Mouse (Mus musculus) layer of hippocampus, postnatal 14 days (tissue): ENCODE measurements around the gene Tlx3. TPM values are rescaled to one million over a fixed set of nuclear protein-coding genes. Genes with fewer than 3 reads are reported as not detected.

Source experiments
- DNase-seq, 2 experiments: peaks; one replicate each; pipeline ENCODE4 v3.0.0; 2021 to 2022; ENCODE audit warnings: low spot score in 2 of 2, mixed read lengths in 1 of 2
- total RNA-seq, 2 experiments: library from RNA; stranded (reverse); gene quantifications; 2 replicates each; pipeline ENCODE4 v1.2.3; 2021

The Tlx3 gene
- total RNA-seq, 2 experiments from 2014 or later: not detected

DNA sequence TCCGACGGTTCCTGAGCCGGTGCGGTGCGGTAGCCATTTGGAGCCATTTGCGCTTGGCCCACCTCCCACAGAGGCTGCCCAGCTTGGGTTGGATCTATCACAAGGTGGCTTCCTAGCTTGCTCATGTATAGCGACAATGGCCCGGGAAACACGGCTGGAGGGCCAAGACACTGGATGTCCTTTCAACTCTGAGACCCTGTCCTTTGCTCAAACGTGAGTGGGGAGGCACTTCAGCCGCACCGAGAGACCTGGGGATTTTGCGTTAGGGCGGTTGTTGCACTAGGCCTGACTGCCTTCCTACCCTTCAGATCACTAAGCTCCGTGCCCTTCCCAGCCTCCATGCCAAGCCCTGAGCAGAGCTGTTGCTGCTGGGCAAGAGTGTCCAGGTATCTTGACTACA is 5.7 kb downstream of the Tlx3 start:
- DNase-seq: no peak

GRCm38 (mm10) chr11:33197133-33197514 is 6.3 kb downstream of the Tlx3 start:
- DNase-seq: no peak

DNA sequence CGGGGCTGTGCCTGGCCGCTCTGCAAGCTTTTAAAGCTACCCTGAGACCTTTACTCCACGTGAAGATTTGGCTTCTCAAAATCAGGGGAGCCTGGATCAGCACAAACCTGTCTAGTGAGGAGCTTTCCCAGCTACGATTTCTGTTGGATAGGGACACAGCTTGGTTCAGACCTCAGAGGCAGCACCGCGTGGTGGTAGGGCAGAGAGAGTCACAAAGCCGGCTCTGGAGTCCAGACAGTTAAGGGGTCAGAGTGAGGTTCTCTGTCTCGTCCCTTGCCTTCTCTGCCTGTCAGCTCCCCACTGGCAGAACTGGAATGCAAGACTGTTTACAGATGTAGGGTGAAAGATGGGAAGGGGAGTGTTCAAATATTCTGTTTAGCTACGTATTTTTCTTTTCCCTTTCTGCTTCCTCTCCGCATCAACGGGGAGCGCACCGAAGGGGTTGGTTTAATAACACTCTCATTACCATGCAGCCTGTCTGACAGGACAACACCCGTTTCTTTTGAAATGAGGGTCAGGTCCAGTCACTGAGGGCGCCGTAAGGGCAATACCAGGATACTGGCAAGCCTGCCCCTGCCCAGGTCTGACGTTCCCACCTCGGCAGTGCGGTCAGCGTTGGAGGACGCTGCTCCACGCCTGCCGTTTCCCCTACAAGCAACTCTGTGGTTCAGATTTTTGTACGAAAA is 6.8 kb downstream of the Tlx3 start:
- no peak for DNase-seq

DNA sequence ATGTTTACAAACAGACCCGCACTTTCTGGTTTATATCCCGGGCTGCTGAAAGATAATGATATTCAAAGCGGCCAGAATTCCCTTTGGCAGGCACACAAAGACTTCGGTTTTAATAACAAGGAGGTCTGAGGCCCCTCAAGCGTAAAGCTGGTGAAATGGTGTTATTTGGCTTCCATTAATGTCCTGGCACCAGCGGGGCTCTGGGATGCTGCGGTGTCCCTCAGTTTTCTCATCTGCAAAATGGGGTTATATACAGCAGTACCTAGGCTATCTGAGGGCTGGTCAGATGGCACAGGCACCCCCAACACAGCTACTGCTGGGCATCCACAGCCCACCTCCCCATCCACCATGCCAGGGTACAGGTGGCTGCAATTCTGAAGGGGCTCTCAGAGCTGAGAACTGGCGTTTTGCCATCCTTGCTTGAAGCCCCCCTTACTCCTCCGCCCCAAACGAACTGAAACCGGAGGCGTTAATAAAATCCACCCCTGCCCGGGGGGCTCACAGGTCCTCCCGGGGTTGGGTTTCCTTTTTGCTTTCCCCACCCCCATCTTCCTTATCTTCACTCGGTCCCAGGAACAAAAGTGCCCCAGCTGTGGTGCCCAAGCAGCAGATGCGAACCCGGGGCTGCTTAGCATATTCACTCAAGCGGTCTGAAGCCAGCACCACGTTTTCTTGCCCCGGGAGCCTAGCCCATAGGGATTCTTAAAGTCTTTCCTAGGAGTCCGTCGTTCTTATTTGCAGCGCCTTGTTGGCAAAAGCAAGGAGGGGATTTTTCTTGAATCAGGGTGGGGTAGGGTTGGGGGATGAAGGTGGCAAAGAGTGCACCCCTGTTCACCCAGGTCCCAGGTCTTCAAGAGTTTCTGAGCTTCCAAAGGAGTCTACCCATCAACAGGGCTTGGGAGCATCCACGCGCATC is 7.6 kb downstream of the Tlx3 start:
- DNase-seq: no peak

DNA sequence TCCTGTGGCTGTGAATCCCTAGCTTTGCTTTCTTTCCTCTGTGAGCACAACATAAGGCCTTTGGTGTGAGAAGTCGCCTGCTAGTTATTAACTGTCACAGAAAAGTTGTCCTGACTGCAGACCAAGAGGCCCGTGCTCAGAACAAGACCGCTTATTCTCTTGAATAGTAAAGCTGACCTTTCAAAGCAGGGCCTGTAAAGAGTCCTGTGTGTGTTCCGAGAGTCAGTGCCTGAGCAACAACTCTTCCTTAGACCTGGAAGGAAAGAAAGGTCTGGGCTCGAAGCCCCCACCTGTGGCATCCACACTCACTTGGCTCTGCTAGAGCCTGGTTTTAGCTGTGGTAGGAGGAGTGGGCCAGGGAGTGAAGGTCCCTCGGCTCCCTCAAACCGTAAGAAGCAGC is 8.3 kb downstream of the Tlx3 start:
- no peak for DNase-seq

- DNase-seq: no peak
Measured at GRCm38 (mm10) chr11:33193695-33194094, 9.7 kb downstream of the Tlx3 start.

DNA sequence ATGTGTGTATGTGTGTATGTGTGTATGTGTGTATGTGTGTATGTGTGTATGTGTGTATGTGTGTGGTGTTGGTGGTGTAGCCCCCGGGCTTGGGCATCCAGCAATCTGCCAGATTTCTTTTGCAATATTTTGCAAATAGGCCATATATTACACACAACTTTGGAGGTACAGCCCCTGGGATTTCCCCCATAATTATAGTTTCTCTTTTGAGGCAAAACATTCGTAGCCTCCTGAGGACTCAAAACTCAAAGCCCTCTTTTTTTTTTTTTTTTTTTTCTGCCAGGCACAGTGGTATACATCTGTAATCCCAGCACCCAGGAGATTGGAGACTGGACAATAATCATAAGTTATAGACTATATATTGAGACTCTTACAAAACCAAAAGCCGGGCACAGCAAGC is 21.6 kb downstream of the Tlx3 start:
- no peak for DNase-seq

DNA sequence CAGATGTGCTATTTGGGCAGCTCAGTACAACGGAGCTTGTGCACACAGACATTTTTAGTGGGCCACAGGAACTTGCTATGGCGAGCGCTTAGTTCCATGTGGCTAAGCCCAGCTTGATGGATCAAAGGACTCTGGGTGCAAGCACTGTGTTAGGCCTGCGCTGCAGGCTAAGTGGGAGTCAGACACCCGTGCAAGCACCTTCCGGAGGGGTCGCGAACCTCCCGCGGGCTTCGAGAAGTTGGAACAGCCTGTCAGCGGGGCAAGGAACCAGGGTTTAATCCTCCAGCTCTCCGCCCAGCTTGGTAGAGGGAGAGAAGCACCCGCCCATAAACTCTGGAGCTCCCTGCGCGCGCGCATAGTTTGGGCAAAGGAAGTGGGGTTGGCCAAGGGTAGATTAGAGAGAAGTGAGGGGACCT is 22.7 kb downstream of the Tlx3 start:
- no peak for DNase-seq

DNA sequence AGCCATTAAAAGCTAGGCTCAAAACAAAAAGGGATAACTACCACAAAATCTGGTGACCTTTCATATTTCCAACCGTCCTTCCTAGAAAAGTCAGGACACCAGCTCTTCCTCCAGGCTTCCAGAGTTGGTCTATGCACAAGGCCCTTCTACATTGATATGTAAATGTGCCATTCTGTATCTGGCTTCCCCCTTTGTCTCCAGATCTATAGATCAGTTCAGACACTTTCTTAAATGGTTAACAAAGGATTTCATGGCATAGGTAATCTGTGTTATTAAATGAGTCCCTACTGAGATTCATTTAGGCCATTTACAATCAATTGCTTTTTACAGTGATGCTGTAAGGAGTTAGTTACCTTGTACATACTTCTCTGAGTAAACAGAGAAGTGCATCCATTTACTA is 23.6 kb downstream of the Tlx3 start:
- DNase-seq: no peak

DNA sequence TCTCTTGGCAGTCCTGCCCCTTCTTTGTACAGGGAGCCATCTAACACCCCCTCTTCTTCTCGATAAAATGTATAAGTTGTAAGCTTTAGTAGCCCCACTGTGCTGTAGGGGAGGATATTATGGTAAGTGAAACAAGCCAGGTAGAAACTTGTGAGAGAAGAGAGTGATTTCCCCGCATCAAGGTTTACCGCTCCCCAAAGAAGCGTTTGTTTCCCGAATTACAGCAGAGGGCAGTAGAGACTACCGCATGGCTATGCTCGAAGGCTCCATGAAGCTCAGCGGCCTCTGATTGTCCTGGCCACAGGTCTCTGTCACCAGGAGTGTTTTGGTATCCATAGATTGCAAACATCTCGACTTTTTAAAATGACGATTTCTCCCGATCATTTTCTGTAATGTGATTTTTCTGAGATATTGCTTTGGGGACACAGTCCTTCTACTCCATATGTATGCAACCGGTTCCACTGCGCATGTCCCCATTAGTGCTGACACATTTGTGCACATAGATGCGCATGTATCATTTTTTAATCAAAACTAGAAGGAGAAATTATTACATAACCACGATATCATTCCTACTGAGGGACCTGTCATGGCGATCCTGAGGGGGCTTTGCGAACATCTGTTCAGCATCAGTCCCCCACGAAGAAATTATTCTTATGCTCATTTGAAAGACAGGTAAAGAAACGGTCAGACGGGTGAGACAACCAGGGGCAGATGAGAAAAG is 26.7 kb downstream of the Tlx3 start:
- DNase-seq: peak; percentile 46 to 60

DNA sequence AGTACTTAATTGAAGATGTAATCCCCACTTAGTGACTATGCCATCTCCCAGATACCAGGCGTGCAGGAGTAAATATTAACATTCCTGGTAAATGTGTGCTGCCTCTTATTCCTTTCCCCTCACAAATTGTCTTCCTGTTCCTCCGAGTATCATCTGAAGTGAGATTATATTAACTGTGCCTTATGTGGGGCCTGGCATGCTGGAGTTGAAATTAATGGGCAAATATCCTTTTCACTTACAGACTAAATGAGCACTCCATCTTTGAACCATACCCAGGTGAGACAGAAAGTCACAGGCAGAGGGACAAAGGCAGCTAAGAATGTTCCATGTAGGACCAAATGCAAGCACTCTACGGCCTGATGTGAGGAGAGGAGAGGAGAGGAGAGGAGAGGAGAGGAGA is 27.6 kb downstream of the Tlx3 start:
- DNase-seq: no peak

GRCm38 (mm10) chr11:33170489-33170888 is 32.9 kb downstream of the Tlx3 start:
- peak; percentile 13 to 34 for DNase-seq

DNA sequence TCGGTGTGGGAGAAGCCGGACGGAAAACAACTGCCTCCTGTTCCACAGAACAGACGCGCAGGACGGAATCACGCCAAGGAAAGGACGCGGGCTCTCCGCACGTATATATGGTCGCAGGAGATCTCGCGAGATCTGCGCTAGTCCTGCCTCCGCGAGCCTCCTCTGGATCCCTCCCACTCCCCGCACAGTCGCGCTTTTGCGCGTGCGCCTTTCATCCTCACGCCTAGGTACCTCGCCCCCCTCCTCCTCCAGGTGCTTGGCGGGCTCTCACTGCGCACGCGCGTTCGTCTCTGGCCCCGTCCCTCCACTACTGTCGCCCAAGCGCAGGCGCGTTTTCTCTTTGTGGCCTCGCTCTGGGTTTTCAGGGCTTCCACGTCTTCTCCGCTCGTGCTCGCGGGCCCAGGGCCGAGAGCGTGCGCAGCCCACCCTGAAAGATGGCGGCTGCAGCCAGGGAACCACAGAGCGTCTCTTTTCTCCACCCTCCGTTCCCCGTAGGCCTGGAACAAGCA is 40.3 kb downstream of the Tlx3 start, which contains the start of gene Npm1:
TSS of gene Npm1 (minus strand) at position 209 of the 509 bp plus-strand sequence.
- peak; percentile 99 to 100 for DNase-seq

GRCm38 (mm10) chr11:33162211-33162997 is 41.0 kb downstream of the Tlx3 start:
- DNase-seq: peak; percentile 66 to 74

GRCm38 (mm10) chr11:33159741-33160140 is 43.6 kb downstream of the Tlx3 start:
- DNase-seq: no peak

DNA sequence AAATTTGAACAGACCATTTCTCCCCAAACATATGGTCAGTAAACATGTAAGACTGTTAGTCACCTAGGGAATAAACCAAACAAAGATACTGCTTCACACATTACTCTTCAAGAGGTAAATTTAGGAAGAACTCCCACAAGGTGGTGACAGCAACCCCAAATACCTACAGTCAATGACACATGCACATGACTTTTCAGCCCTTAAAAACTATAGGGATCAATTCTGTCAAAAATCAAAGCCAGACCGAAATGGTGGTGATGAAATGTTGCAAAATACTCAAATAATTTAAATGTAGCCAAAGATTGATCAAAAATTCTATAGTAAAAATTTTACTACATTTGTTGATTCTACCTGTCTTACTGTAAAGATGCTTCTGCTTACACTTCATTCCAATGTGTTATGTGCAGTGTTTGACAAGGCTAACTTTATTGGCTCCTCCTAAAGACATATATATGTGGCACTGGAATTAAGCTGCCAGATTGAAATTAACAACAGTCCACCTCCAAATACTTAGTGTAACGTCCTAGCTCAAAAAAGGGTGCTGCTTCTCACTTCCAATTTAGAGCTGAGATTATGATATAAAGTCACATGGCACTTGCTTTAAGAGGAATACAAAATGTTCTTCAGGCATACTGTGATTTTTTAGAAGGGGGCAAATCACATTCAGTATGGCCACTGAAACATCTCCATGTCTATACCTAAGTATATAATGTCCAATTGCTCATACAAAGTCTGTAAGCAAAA is 45.8 kb downstream of the Tlx3 start:
- no peak for DNase-seq

- no peak for DNase-seq
Measured at GRCm38 (mm10) chr11:33156436-33157015, 46.9 kb downstream of the Tlx3 start.

DNA sequence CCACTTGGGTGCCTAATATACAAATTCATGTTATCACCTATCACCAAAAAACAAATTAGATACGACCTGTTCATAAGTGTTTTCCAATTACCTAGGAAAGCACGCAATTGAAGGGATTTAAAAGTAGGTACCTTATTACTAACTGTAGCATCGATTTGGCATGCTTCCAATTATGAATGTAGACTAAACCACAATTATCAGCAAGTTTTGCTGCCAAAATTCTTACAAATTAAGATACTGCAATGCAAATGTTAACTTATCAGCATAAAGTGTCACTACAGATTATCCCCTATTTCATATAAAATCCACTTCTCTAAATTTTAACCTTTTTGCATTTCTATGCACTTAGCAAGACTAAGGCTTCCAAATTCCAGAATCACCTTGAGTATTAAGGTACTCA is 48.9 kb downstream of the Tlx3 start:
- no peak for DNase-seq

DNA sequence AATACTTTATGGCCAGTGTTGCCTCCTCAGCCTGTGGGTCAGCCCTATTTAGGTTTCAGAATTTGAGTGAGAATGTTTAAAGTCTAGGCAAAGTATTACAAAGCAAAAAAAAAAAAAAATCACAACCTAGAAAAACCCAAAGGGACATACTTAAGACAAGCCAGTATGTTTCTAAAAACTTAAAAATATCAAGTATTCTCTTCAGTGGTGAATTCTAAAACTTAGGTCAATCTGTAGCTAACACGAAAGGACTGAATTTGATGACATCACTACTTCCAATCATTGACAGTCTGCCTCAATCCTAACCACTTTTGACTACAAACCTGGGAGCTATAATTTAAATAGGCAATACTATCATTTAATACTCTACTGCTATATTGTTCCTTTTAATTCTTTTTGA is 50.4 kb downstream of the Tlx3 start:
- no peak for DNase-seq

GRCm38 (mm10) chr11:33151780-33152145 is 51.6 kb downstream of the Tlx3 start:
- DNase-seq: no peak
